Mouse (Mus musculus) spleen, adult 2 months (tissue): ENCODE measurements around the gene Irf2. TPM values are rescaled to one million over a fixed set of nuclear protein-coding genes. Genes with fewer than 3 reads are reported as not detected.
A peak's percentile ranks its signal among the peaks of the same experiment; 100 is the strongest.

Source experiments
- DNase-seq, 2 experiments: peaks; one replicate each; pipeline versions ENCODE4 v3.0.0 to v3.0.0-alpha.2; 2012 to 2021; ENCODE audit warnings: low spot score in 2 of 2, low read depth in 1 of 2
- H3K27ac ChIP-seq: fragments of 200-500 bp; 2 replicates; pipeline ENCODE4 v1.5.1; 2012; ENCODE audit warnings: low read length, inconsistent platforms; ENCODE audit not compliant: insufficient read depth
- H3K27me3 ChIP-seq: fragments of 200-500 bp; 2 replicates; pipeline ENCODE4 v1.6.1; 2012; ENCODE audit warnings: mild to moderate bottlenecking, moderate library complexity, low read length, inconsistent platforms; ENCODE audit not compliant: control insufficient read depth, insufficient read depth
- H3K36me3 ChIP-seq: fragments of 200-500 bp; 2 replicates; pipeline ENCODE4 v1.6.1; 2012; ENCODE audit warnings: mild to moderate bottlenecking, low read length, inconsistent platforms; ENCODE audit not compliant: control insufficient read depth, insufficient read depth
- H3K4me1 ChIP-seq: fragments of 200-500 bp; 2 replicates; pipeline ENCODE4 v1.6.1; 2011; ENCODE audit warnings: inconsistent platforms; ENCODE audit not compliant: control insufficient read depth, insufficient read depth, insufficient read length
- H3K4me3 ChIP-seq: fragments of 200-500 bp; 2 replicates; pipeline ENCODE4 v1.5.1; 2011; ENCODE audit warnings: mild to moderate bottlenecking, inconsistent platforms; ENCODE audit not compliant: insufficient read depth, insufficient read length; ENCODE audit errors: extremely low read depth
- CTCF ChIP-seq: fragments of 200-500 bp; IDR thresholded peaks from 2 replicates; pipeline ENCODE4 v1.5.1; 2011; ENCODE audit warnings: mild to moderate bottlenecking, inconsistent platforms; ENCODE audit not compliant: insufficient read depth, insufficient read length, insufficient replicate concordance; ENCODE audit errors: extremely low read depth
- POLR2A ChIP-seq: fragments of 200-500 bp; IDR thresholded peaks from 2 replicates; pipeline ENCODE4 v1.6.1; 2011; ENCODE audit warnings: low read depth, low read length, inconsistent platforms
- WGBS: fragments of 180-500 bp; shearing (Covaris S2); methylation state at CpG from one replicate; pipeline ENCODE4 v1.1.7; 2018; 5-methylcytosine and 5-hydroxymethylcytosine counted together
- polyA plus RNA-seq: library from polyadenylated mRNA; depleted of rRNA; stranded (reverse); fragments of >200 nt; gene quantifications from 2 replicates; pipeline ENCODE4 v1.2.3, GENCODE M21; 2012

Irf2 gene
- polyA plus RNA-seq, 1 experiment = 28.8 TPM

DNA sequence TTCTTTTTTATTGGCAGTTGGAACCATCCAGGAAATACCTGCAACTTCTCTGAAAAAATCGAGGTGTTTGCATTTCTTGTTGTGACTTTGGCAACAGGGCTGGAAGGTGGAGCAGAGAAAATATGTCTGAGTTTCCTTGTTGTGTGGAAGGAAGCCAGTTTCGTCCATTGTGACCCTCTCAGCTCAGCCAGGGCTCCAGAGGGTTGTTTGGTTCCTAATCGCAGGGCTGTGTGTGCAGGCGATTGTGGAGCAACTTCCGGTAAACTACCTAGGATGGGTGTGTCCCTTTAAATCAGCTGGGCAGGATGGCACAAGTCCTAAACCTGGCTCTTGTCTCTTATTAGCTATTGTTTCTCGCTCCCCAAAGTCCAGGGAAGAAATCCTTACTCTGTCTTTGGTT, 25.7 kb upstream of the Irf2 start:
- TF ChIP-seq CTCF = no peak
- no peak for TF ChIP-seq POLR2A
- DNase-seq = peak in 1 of 2 experiments; percentile 10
- Histone ChIP-seq H3K27ac (peak overlapping the region; percentile 20), H3K4me3 (no peak overlapping the region), H3K36me3 (no peaks in the 10 kb centered on the region), H3K27me3 (no peaks in the 10 kb centered on the region), H3K4me1 (peaks cover 15% of the 10 kb centered on the region; the same call in 1 of the 2 replicates)
- 27% methylated on average over 6 of the region's 6 CpGs for WGBS

DNA sequence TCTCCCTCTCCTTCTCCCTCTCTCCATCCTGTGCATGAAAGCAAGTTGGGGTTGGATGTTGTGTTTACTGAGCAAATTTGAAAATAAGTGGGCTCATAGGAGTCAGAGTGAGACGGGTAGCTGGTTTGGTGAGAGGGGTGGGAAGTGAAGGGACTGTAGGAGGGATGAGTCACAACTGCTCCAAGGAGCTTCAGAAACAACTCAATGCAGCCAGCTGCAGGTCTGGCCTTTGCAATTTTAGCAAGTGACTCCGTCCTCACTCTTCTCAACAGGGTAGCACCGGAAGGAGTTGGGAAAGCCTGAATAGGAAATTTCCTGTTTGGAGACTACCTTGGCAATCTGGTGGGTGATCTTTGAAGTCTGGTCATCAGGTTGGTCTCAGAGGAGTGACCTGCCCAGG, 25.1 kb upstream of the Irf2 start:
- Histone ChIP-seq H3K36me3 (no peaks in the 10 kb centered on the region), H3K27me3 (no peaks in the 10 kb centered on the region), H3K27ac (no peak overlapping the region), H3K4me3 (no peak overlapping the region), H3K4me1 (peaks cover 15% of the 10 kb centered on the region; the same call in 1 of the 2 replicates)
- DNase-seq = no peak
- no peak for TF ChIP-seq CTCF
- TF ChIP-seq POLR2A = no peak
- WGBS = 81% methylated on average over 3 of the region's 3 CpGs

DNA sequence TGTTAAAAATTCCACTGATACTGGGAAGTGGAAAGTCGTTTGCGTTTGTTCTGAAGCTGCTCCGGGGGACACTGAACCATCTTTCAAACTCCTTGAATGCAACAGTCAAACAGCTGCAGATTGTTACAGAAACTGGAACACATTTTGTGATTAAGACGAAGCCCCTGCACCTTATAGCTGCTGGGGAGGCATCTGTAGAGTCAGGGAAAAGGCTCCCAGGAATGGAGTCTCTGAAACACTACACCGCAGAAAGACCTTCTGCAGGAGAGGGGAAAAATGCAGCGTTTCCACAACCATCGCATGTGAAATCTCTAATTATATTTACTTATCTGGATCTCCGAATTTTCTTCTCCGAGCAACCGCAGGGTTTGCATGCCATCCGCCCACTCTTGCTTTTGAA, 23.1 kb upstream of the Irf2 start:
- no peak overlapping the region for H3K4me3 ChIP-seq
- whole genome bisulfite sequencing = 91% methylated on average over 11 of the region's 11 CpGs
- DNase-seq = no peak
- no peak for TF ChIP-seq CTCF
- TF ChIP-seq POLR2A = no peak
- no peaks in the 10 kb centered on the region for H3K36me3 ChIP-seq
- no peak overlapping the region for H3K27ac ChIP-seq
- H3K4me1 ChIP-seq = peaks cover 15% of the 10 kb centered on the region; the same call in 1 of the 2 replicates
- no peaks in the 10 kb centered on the region for H3K27me3 ChIP-seq

DNA sequence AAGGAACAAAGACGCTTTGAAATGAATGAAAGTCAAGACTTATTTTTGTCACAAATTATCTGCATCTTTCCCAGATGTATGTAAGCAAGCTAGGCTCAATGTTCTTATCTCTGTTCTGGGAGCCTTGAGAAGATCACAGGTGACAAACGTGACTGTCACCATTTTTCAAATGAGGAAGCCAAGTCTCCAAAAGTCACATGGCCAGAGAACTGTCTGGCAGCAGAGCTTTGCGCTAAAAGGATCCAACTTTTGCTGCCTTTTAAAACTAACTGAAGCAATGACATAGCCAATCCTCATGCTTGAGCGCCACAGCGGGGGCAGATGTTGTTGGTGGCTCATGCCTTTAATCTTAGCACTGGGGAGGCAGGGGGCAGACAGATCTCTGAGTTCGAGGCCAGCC, 22.4 kb upstream of the Irf2 start:
- WGBS = 61% methylated on average over 6 of the region's 6 CpGs
- Histone ChIP-seq H3K27me3 (no peaks in the 10 kb centered on the region), H3K4me1 (peaks cover 13% of the 10 kb centered on the region; the same call in 1 of the 2 replicates), H3K4me3 (no peak overlapping the region), H3K27ac (no peak overlapping the region), H3K36me3 (no peaks in the 10 kb centered on the region)
- no peak for TF ChIP-seq CTCF
- no peak for TF ChIP-seq POLR2A
- no peak for DNase-seq

DNA sequence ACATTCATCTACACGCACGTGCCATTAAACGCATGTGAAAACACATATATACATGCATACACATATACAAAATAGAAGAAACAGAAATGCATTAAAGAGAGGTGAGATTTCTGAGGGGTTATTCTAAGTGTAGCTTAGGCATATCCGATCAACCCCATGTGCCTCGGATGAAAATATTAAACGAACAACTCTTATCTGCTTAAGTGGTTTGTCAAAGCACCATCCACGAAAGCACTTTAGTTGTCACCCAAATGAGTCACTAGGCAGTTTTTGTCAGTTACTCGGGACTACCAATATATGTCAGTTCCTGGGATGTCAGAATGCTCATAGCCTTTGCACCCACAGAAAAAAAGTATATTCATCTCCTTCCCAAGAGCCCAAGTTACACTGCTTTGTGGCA, 21.2 kb upstream of the Irf2 start:
- Histone ChIP-seq H3K27me3 (no peaks in the 10 kb centered on the region), H3K4me3 (no peak overlapping the region), H3K4me1 (peaks cover 11% of the 10 kb centered on the region; the same call in 1 of the 2 replicates), H3K27ac (no peak overlapping the region), H3K36me3 (no peaks in the 10 kb centered on the region)
- no peak for DNase-seq
- WGBS = 88% methylated on average over 8 of the region's 8 CpGs
- no peak for TF ChIP-seq CTCF
- TF ChIP-seq POLR2A = no peak

DNA sequence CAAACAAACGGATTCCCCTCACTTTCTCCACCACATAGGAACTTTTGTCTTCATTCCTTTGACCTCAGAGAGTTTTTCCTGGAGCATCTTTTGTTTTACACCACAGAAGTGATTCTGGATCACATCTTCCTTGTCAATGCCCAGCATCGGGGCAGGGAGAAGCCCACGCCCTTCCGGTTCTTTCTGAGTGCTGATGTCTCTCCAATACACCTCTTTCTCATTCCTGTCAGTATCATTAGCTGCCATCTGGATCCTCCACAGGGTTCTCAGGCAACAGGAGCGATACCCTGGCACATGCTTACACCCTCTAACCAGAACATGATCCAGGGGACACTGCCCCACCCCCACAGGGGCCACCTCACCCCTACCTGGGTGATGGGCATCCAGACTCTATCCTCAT, 20.8 kb upstream of the Irf2 start:
- Histone ChIP-seq H3K4me3 (no peak overlapping the region), H3K27ac (no peak overlapping the region), H3K4me1 (peaks cover 11% of the 10 kb centered on the region; the same call in 1 of the 2 replicates), H3K27me3 (no peaks in the 10 kb centered on the region), H3K36me3 (no peaks in the 10 kb centered on the region)
- no peak for TF ChIP-seq CTCF
- no peak for TF ChIP-seq POLR2A
- DNase-seq = no peak
- WGBS = 85% methylated on average over 5 of the region's 5 CpGs

DNA sequence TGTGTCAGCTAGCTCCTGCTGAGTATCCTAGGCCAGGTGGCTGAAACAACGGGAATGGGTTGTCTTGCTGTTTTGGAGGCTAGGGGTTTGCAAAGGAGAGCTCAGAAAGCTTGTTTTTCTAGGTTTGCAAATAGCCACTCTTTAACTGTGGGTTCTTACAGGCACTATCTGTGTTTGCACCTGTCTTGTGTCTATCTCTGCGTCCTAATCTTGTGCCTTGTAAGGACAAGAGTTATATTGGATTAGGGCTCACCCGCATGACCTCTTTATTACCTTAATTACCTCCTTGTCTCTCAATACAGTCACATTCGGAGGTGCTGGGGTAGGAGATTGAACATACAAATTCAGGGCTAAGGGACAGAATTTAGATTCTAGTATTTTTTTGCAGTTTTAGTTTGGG, 18.9 kb upstream of the Irf2 start:
- H3K27ac ChIP-seq = no peak overlapping the region
- H3K4me1 ChIP-seq = no peaks in the 10 kb centered on the region
- no peak overlapping the region for H3K4me3 ChIP-seq
- TF ChIP-seq POLR2A (no peak), CTCF (no peak)
- whole genome bisulfite sequencing = 88% methylated on average over 4 of the region's 4 CpGs
- no peaks in the 10 kb centered on the region for H3K36me3 ChIP-seq
- DNase-seq = no peak
- H3K27me3 ChIP-seq = no peaks in the 10 kb centered on the region
